Mouse (Mus musculus) cerebellum, adult 8-10 months (tissue): ENCODE measurements at regions not wholly inside any gene's neighbourhood (a gene's known extent, or its start where the extent isn't known, plus 50 kb on each side); places are given as distances from the start of the nearest gene placed in this dataset.

Experiments
- DNase-seq: peaks from one replicate; pipeline ENCODE4 v3.0.0; 2022

DNA sequence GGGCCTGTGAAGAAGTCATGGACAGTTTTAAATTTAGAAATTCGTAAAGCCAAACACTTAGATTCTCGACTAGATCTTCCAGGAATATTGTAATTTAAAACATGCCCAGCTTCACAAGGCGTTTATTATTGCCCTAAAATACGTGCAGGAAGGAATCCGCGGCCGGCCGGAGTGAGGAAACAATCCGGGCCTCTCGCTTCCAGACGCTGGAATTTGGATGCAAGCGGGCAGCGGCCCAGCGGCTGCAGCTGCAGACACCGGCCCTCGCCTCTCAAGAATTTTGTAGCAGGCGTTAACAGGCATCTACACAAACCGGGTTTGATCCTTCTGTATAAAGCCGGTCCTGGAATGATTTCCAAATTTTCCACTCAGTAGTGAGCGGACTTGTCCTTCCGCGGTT, 260.7 kb upstream of the Nfe2l3 start:
- no peak for DNase-seq

- DNase-seq: no peak
These were observed 260.1 kb upstream of the Nfe2l3 start for GRCm38 (mm10) chr6:51172331-51172791.

DNA sequence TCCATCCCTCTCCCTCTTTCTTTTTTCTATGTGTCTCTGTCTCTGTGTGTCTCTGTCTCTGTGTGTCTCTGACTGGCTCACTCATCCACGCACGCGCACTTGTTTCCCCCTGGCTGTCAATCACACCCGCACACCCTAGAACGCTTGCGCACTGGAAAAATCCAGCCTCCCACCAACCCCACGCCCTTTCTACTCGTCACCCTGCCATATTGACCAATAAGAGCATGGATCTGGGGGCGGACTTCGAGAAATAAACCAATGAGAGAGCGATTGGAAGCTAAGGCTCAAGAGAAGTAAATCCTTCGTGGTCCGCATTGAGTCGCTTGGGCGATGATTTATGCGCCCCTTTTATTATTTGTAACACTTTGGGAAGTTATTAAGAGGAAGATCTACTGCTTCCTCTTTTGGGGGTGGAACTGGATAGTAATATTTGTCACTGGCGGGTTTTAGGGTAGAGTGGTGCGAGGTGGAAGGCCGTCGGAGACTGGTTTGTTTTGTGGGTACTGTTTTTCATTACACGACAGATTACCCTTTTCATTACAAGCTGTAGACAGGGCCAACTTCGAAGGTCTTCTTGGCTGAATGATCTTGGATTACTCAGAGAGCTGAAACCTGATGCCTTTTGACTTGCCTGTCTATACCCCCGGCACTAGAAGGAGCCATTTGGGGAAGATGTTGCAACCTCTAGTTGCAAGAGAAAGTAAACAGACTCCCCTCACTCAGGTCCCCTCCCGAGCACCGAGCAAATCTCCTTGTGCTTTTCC, 259.4 kb upstream of the Nfe2l3 start:
- no peak for DNase-seq

GRCm38 (mm10) chr6:51173620-51174442, 258.6 kb upstream of the Nfe2l3 start:
- no peak for DNase-seq

- DNase-seq: no peak
These were observed 257.9 kb upstream of the Nfe2l3 start for GRCm38 (mm10) chr6:51174443-51175021.

GRCm38 (mm10) chr6:51175616-51176590, 256.6 kb upstream of the Nfe2l3 start:
- no peak for DNase-seq

DNA sequence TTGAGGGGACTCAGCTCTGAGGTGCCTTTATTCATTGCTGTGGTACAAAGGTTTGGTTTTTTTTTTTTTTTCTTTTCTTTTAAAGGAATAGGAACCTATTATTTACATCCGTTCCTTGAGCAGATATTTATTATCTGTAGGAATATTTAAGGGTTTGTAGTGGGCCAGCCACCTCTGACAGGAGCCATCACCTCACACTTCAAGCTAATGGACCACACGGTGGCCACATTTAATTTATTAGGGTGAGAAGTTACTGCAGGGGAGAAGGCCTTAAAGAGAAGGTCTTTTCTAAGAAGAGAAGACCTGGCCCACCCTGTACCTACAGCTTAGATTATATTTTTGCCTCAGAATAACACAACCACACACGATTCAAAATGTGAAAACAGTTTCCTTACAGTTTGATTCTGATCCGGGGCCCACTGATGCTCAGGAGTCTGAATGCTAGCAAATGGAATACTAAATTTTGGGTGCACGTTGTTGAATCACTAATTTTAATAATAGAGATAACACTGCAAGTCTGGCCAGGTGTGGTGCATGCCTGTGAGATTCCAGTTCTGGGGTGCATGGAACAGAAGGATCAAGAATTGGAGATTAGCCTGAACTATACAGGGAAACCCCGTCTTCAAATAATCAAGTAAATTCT, 255.6 kb upstream of the Nfe2l3 start:
- no peak for DNase-seq

GRCm38 (mm10) chr6:51177701-51178060, 254.8 kb upstream of the Nfe2l3 start:
- DNase-seq: no peak

DNA sequence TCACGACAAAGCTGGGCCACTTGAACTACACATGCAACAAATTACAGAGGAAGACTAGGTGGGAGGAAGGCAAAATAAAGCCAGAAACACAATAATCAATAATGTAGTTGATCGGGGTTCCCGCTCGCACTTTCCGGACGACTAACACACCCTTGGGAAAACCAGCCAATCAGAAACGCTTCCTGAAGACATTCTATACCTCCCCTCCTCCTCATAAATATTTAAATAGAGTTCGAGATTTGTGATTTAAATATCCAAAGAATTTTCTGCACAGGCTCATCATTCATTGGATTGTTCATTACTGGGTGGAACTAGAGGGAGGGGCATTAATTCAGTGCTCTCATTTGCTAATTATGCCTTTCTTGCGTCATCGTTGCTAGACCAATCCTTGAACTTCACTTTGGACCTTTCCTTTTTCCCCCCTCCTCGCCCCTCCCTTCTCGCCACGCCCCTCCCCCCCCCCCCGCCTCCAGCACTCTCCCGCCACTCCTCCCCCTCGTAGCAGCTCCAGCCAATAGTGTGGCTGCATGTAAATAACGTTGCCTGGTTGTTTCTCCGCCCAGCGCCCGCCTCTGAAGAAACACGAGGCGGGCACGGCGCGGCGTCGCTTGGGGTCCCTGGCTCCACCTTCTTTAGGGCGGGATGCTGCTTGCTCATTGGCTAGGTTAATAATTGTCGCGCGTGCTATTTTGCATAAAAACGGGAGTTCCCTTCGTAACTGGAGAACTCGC, 254.2 kb upstream of the Nfe2l3 start:
- DNase-seq: no peak

GRCm38 (mm10) chr6:51178799-51179398, 253.6 kb upstream of the Nfe2l3 start:
- no peak for DNase-seq

- no peak for DNase-seq
These were observed 252.5 kb upstream of the Nfe2l3 start for GRCm38 (mm10) chr6:51179741-51180537.

- DNase-seq: peak; percentile 3
These were observed 251.3 kb upstream of the Nfe2l3 start for GRCm38 (mm10) chr6:51180881-51181875.

DNA sequence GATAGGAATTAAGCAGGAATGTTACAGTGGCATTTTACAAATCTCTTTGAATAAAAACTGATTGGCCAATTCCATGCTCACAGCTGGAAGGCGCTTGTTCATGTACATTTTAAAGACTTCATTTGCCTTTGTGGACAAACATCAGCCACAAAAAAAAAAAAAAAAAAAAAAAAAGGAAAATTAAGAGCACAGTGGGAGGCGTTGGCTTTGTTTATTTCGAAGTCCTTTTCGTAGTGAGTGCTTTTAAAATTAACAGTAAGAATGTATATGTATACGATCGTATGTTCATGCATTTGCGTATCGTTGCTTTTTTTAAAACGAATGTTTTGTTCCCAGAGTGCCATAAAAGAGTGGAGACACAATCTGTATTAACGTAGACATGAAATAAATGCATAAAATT, 250.6 kb upstream of the Nfe2l3 start:
- DNase-seq: no peak

- DNase-seq: no peak
These were observed 249.6 kb upstream of the Nfe2l3 start for GRCm38 (mm10) chr6:51182771-51183284.

DNA sequence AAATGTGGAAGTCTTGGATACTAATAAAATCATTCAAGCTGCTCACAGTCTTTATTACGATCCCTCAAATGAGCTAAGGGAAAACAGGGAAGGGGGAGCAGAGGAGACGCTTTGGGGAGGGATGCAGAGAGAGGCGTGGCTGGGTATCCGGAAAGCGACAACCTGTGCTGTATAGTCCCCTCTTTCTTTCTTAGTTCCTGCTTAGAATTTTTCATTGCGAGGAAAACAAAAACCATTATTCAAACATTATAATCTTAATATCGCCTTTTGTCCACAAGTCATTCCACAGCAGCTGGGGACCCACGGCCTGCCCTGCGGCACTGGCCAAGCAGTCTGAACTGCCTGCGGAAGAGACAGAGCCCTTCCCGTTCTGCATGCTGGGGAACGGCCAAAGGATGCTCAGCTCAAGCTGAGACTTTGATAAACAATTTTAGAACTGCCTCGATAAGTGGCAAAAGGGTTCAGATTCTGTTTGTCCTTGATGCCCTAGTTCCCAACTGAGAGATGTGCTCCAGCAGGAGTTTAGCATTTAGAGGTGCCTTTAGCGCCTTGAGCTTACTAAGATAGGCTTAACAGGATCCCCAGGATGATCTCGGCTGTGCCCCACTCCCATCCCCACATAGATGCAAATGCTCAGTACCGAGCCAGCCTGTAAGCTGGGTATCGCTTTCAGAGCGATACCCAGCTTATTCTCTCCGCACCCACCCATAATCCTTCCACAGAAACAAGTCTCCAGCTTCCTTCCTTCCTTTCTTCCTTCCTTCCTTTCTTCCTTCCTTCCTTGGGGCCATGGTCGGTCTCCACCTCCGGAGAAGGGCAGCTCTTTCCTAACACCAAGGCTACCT, 248.7 kb upstream of the Nfe2l3 start:
- DNase-seq: no peak

DNA sequence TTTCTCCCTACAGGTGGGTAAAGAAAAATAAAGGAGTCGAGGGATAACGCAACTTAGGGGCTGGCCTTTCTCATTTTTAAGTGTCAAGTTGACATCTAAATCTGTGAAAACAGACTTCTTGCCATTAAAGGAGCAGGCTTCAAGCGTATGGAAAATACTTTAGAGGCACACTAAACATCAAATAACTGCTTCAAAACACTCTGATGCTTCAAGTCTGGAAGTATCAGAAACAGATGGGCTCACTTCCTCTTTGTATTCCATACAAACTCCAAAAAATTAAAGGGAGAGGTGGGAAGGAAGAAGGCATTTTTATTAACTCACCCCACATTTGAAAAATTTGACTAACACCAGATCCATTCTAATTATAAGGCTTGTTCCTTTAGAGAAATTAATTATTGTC, 248.0 kb upstream of the Nfe2l3 start:
- no peak for DNase-seq

DNA sequence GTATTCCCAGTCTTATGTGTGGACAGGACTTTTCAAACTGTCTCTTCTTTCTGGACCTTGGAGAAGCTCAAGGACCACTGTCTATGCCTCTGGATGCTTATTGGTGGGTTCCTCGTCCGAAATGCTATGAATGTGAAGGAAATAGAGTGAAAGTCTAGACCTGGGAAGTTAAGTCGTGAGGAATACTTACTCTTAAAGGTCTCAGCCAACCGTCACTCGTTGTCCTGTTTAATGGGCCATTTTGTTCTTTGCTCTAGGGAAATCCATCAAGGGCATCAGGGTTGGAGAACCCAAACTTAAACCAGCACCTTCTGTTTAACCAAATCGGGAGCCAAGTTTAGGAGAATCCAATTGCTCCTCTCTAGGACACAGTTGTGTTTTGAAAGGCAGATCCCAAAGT, 247.3 kb upstream of the Nfe2l3 start:
- DNase-seq: no peak

DNA sequence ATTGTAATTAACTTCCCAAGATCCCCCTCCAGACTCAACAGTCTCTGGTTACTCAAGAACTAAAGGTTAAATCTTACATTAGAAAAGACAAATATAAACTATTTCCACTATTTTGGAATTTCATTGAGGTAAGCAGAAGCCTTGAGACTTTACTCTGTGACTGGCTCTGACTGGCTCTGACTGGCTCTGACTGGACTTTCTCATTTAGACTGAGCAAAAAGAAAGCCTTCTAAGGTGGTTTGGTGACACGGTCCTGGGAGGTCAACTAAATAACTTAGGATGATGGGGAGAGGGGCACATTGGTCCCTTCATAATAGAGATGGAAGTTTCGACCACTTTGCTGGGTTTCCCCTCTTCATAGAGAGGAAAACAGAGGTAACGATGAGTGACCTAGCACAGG, 243.3 kb upstream of the Nfe2l3 start:
- DNase-seq: no peak
